Comparison of ENCODE assay signal across 9 mouse cellular contexts in genomic region chr12:9580041-9580905, GRCm38 (mm10). TPM values are rescaled to one million over a fixed set of nuclear protein-coding genes. Genes with fewer than 3 reads are reported as not detected.
DNase-seq lines count a peak whose midpoint lies in the region; ATAC-seq lines count a peak whose summit lies in the region.
"Had no signal": no experiment of that assay in that cellular context is flagged by ENCODE, and none has a peak within 500 bp of the region (broad histone marks: within the 10 kb centered on the region; RNA-seq: fewer than 3 reads in every experiment).

No protein-coding gene starts in this region.

- no peaks in the 10 kb centered on the region for H3K36me3 ChIP-seq in forebrain, embryonic 10.5 days (replicated peaks)
- H3K36me3 ChIP-seq in forebrain, embryonic 15.5 days: no peaks in the 10 kb centered on the region
- no peaks in the 10 kb centered on the region for H3K36me3 ChIP-seq in limb, embryonic 10.5 days
- H3K36me3 ChIP-seq: liver, embryonic 15.5 days had no signal

- no peaks in the 10 kb centered on the region for H3K9me3 ChIP-seq in forebrain, embryonic 10.5 days
- no peaks in the 10 kb centered on the region for H3K9me3 ChIP-seq in forebrain, embryonic 15.5 days
- H3K9me3 ChIP-seq in limb, embryonic 10.5 days (replicated peaks): no peaks in the 10 kb centered on the region
- H3K9me3 ChIP-seq: liver, embryonic 15.5 days had no signal

- no peak overlapping the region for H3K9ac ChIP-seq in forebrain, embryonic 15.5 days (replicated peaks)
- H3K9ac ChIP-seq: liver, embryonic 15.5 days had no signal

- H3K4me1 ChIP-seq in forebrain, embryonic 10.5 days: peaks cover 41% of the 10 kb centered on the region
- peaks cover 23% of the 10 kb centered on the region for H3K4me1 ChIP-seq in forebrain, embryonic 15.5 days
- peaks cover 75% of the 10 kb centered on the region for H3K4me1 ChIP-seq in limb, embryonic 10.5 days
- H3K4me1 ChIP-seq: liver, embryonic 15.5 days had no signal

- no peak overlapping the region for H3K4me2 ChIP-seq in forebrain, embryonic 15.5 days (replicated peaks)
- H3K4me2 ChIP-seq: liver, embryonic 15.5 days had no signal

- WGBS in forebrain, embryonic 10.5 days: under 1% methylated on average over 33 of the region's 33 CpGs
- under 1% methylated on average over 33 of the region's 33 CpGs for WGBS in forebrain, embryonic 15.5 days
- 2% methylated on average over 33 of the region's 33 CpGs for WGBS in limb, embryonic 10.5 days

- no peak overlapping the region for H3K27ac ChIP-seq in forebrain, embryonic 10.5 days
- no peak overlapping the region for H3K27ac ChIP-seq in forebrain, embryonic 15.5 days (replicated peaks)
- peak overlapping the region; percentile 22; the same call in 1 of the 2 replicates for H3K27ac ChIP-seq in limb, embryonic 10.5 days
- H3K27ac ChIP-seq: liver, embryonic 15.5 days had no signal

- H3K27me3 ChIP-seq in forebrain, embryonic 10.5 days (ENCODE audit: poor library complexity, severe bottlenecking): peaks cover 94% of the 10 kb centered on the region
- peaks cover 92% of the 10 kb centered on the region for H3K27me3 ChIP-seq in forebrain, embryonic 15.5 days
- peaks cover 89% of the 10 kb centered on the region for H3K27me3 ChIP-seq in limb, embryonic 10.5 days (ENCODE audit: low read depth, poor library complexity, severe bottlenecking)

- peak; percentile 43 for DNase-seq in forebrain, embryonic 10.5 days (ENCODE audit: extremely low spot score, low spot score)
- DNase-seq in urinary bladder, postnatal 25 days (ENCODE audit: low spot score): peak; percentile 40
- DNase-seq in urinary bladder, postnatal 4 days (ENCODE audit: low spot score in 2 of 2): no peak
- DNase-seq in limb, embryonic 10.5 days (ENCODE audit: low spot score): peak; percentile 65
- DNase-seq in yolk sac, embryonic 10.5 days (ENCODE audit: low spot score): peak; percentile 29
- DNase-seq in left cerebral cortex, adult 18-20 months (ENCODE audit: low spot score in 2 of 2): no peak

- peak overlapping the region; percentile 34 for H3K4me3 ChIP-seq in forebrain, embryonic 10.5 days
- H3K4me3 ChIP-seq in forebrain, embryonic 15.5 days: no peak overlapping the region
- H3K4me3 ChIP-seq in limb, embryonic 10.5 days: peak overlapping the region; percentile 47
- H3K4me3 ChIP-seq: liver, embryonic 15.5 days had no signal

- no peak for ATAC-seq in forebrain, embryonic 15.5 days (replicated peaks)
- ATAC-seq in CD4-positive, CD25-positive, alpha-beta regulatory T cell, adult 4 months: no peak

RNA-seq across cellular contexts. Expression of gene Osr1, which starts 10.4 kb away (rescaled TPM):
- polyA plus RNA-seq in forebrain, embryonic 10.5 days (2016; fragmentation: Nextera tagmentation; extraction: Ambion mirVana): 2.3 and 3.4 TPM in 2 replicates
- polyA plus RNA-seq in forebrain, embryonic 15.5 days (2015; fragmentation: Nextera tagmentation; extraction: Ambion mirVana): 4.1 and 4.2 TPM in 2 replicates
- 21.3 and 38.3 TPM in 2 replicates for polyA plus RNA-seq in limb, embryonic 10.5 days (2016; fragmentation: Nextera tagmentation; extraction: Ambion mirVana)
- not detected for polyA plus RNA-seq in CD4-positive, CD25-positive, alpha-beta regulatory T cell, adult 4 months (2017; shearing (Covaris generic))
- total RNA-seq in left cerebral cortex, adult 18-20 months (2021): 1 to 10 TPM; 3.0 to 3.5 TPM

Comparison
In these comparisons a context has a peak if more than half of its experiments do, and no peak if none do; other contexts are left out.
1. DNase-seq: peak in forebrain, embryonic 10.5 days (single experiment), urinary bladder, postnatal 25 days (single experiment), limb, embryonic 10.5 days (single experiment) and yolk sac, embryonic 10.5 days (single experiment); none in urinary bladder, postnatal 4 days (0 of 2) and left cerebral cortex, adult 18-20 months (0 of 2).